Mouse (Mus musculus) embryonic fibroblast, embryonic 13.5 days (primary cell): ENCODE measurements at regions not wholly inside any gene's neighbourhood (a gene's known extent, or its start where the extent isn't known, plus 50 kb on each side); places are given as distances from the start of the nearest gene placed in this dataset.

ENCODE experiments used
- H3K27ac ChIP-seq: 2 replicates; pipeline ENCODE4 v1.5.1; 2012; ENCODE audit warnings: low read length, control low read depth, inconsistent platforms; ENCODE audit not compliant: insufficient read depth
- H3K4me1 ChIP-seq: 2 replicates; pipeline ENCODE4 v1.6.1; 2011; ENCODE audit warnings: low read length; ENCODE audit not compliant: control insufficient read depth, insufficient read depth
- H3K4me3 ChIP-seq: 2 replicates; pipeline ENCODE4 v1.5.1; 2011; ENCODE audit warnings: mild to moderate bottlenecking, control low read depth, low read length; ENCODE audit not compliant: insufficient read depth
- CTCF ChIP-seq: IDR thresholded peaks from 2 replicates; pipeline ENCODE4 v1.5.1; 2011; ENCODE audit warnings: mild to moderate bottlenecking, control low read depth, low read length, moderate library complexity, borderline replicate concordance; ENCODE audit not compliant: insufficient read depth
- POLR2A ChIP-seq: IDR thresholded peaks from 2 replicates; pipeline ENCODE4 v1.6.1; 2011; ENCODE audit warnings: low read depth, mild to moderate bottlenecking, control low read depth, low read length, moderate library complexity

- H3K4me3 ChIP-seq, result no peak overlapping the region
- H3K4me1 ChIP-seq, result no peaks in the 10 kb centered on the region
- no peak overlapping the region for H3K27ac ChIP-seq
- TF ChIP-seq POLR2A, result no peak
- TF ChIP-seq CTCF, result no peak
These were observed 53.5 kb upstream of the H2al1a start for GRCm38 (mm10) chrX:11245576-11245975.
